Mouse (Mus musculus) adrenal gland, postnatal 10 days (tissue): ENCODE data around the gene Olfr397. TPM values are rescaled to one million over a fixed set of nuclear protein-coding genes. Genes with fewer than 3 reads are reported as not detected.

Source experiments
- DNase-seq: peaks from one replicate; pipeline ENCODE4 v3.0.0; 2021; ENCODE audit warnings: mixed read lengths
- long read RNA-seq, 2 experiments: library from polyadenylated mRNA; stranded (forward); transcript quantifications; one replicate each; pipeline ENCODE4 v2.0.0; 2021
- total RNA-seq, 2 experiments: library from RNA; stranded (reverse); gene quantifications; 2 replicates each; pipeline ENCODE4 v1.2.3; 2021

Olfr397 gene
- total RNA-seq = not detected
- long read RNA-seq, experiment 1 = 0 reads
- long read RNA-seq, experiment 2 = 0 reads

DNA sequence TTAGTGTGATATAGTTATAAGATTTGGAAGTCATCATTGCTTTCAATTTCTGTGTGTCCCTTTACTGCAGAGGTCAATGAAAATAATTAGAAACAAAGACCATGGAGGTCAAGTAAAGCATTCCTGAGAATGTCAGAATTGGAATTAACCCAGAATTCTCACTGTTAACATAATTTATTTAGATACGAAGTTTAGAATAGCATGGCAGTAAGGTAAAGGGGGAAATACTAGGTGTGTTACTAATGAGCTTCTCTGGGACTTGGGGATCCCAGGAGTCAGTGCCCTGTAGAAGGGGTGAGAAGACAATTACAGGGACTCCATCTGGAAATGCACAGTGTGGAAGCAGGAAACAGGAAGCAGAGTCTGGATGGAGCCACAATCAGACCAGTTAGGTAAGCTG lies at the start of gene Olfr397:
Olfr397 (plus strand) TSS at position 301 of the 400 bp plus-strand sequence.
- DNase-seq = no peak

DNA sequence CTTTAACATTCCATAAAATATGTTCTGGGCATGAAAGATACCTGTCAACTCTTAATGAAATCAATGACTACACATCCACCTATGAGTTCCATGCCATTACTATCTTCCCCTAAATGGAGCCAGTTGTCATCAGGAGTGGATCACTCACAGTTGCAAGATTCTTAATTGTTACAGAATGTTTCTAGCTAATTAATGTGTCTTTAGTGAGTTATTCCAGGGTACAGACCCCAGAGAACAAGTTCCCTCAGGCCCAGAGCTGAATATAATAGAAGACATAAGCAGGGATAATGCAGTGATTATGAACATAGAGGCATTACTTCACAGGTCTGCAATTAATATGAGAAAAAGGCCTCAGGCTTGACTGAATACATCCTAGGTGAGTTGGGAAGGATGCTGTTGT lies 24.2 kb upstream of the Olfr397 start, which contains the start of gene Olfr23:
Olfr23 (plus strand) TSS at position 301 of the 400 bp plus-strand sequence.
- DNase-seq = no peak

DNA sequence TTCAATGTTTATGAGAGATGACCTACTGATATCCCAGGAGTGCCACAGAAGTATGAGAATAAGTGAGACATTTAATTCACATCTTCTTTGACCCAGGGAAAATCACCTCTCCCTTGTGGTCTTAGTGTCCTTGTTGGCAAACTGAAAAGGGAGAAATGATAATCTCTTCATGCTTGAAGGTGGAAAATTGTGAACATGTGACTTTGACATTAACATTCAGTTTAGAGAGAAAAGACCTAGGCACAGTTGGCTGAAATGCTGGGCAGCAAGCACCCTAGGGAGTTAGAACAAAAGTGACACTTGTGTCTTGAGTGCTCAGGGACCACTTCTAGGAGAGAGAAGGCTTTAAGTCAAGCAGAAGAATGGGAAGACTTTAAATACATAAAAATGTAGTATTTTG lies 29.7 kb downstream of the Olfr397 start, which contains the start of gene Olfr398:
Olfr398 (minus strand) TSS at position 101 of the 400 bp plus-strand sequence.
- no peak for DNase-seq

DNA sequence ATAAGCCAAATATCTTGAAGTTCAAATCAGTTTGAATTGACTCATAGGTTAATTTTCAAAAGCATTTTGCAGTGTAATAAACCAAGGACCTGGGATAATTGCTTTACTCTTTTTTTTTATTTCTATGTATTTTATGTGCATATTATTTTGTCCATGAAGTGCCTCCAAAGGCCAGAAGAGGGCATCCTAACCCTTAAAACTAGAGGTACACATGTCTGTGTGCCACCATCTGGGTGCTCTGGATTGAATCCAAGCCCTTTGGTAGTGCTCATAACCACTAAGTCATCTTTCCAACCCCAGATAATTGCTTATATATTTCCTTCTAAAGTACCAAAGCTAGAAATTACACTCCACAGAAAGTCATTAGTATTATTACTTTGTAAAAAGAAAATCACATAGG lies 32.5 kb downstream of the Olfr397 start:
- no peak for DNase-seq

Other genes with a start within 250 kb of the Olfr397 start
- not detected for gene Olfr389, start 180.1 kb upstream of the Olfr397 start, total RNA-seq
- gene Olfr390, start 177.9 kb upstream of the Olfr397 start, total RNA-seq = not detected
- gene Olfr391-ps, start 157.8 kb upstream of the Olfr397 start, total RNA-seq = not detected
- not detected for gene Olfr392, start 143.8 kb upstream of the Olfr397 start, total RNA-seq
- gene Olfr393, start 109.4 kb upstream of the Olfr397 start, total RNA-seq = not detected
- gene Olfr394, start 70.0 kb upstream of the Olfr397 start, total RNA-seq = not detected
- not detected for gene Olfr395, start 51.5 kb upstream of the Olfr397 start, total RNA-seq
- gene Olfr23, start 24.1 kb upstream of the Olfr397 start, total RNA-seq = not detected
- gene Olfr398, start 29.6 kb downstream of the Olfr397 start, total RNA-seq = not detected
- gene Olfr139, start 95.7 kb downstream of the Olfr397 start, total RNA-seq = not detected
- gene Olfr399, start 95.8 kb downstream of the Olfr397 start, total RNA-seq = not detected
- gene Zfp616, start 109.1 kb downstream of the Olfr397 start, total RNA-seq = not detected
- not detected for gene Olfr401, start 152.9 kb downstream of the Olfr397 start, total RNA-seq
- not detected for gene Olfr402, start 192.7 kb downstream of the Olfr397 start, total RNA-seq
- not detected for gene Olfr403, start 225.4 kb downstream of the Olfr397 start, total RNA-seq